Mouse (Mus musculus) lung, adult 2 months (tissue): ENCODE results near the gene Notch4. TPM values are rescaled to one million over a fixed set of nuclear protein-coding genes. Genes with fewer than 3 reads are reported as not detected.

Experiments used
- DNase-seq: peaks from one replicate; pipeline ENCODE4 v3.0.0; 2022
- H3K4me1 ChIP-seq: fragments of 200-500 bp; 2 replicates; pipeline ENCODE4 v1.6.1; 2011; ENCODE audit warnings: low read length; ENCODE audit not compliant: control insufficient read depth, insufficient read depth
- H3K4me3 ChIP-seq: fragments of 200-500 bp; replicated peaks from 2 replicates; pipeline ENCODE3; 2011; ENCODE audit warnings: low read depth, mild to moderate bottlenecking, control low read depth, low read length; ENCODE audit errors: extremely low read depth
- CTCF ChIP-seq: fragments of 200-500 bp; IDR thresholded peaks from 2 replicates; pipeline ENCODE4 v1.5.1; 2011; ENCODE audit warnings: mild to moderate bottlenecking, low read length, control low read depth; ENCODE audit not compliant: insufficient read depth
- POLR2A ChIP-seq: fragments of 200-500 bp; IDR thresholded peaks from 2 replicates; pipeline ENCODE4 v1.6.1; 2011; ENCODE audit warnings: low read depth, mild to moderate bottlenecking, control low read depth, low read length, borderline replicate concordance; ENCODE audit errors: extremely low read depth
- WGBS: fragments of 180-500 bp; shearing (Covaris S2); methylation state at CpG from one replicate; pipeline ENCODE4 v1.1.7; 2018; 5-methylcytosine and 5-hydroxymethylcytosine counted together
- polyA plus RNA-seq: library from polyadenylated mRNA; depleted of rRNA; stranded (reverse); fragments of >200 nt; gene quantifications from 2 replicates; pipeline ENCODE4 v1.2.3, GENCODE M21; 2012

Notch4 gene
- polyA plus RNA-seq, 1 experiment: 105 TPM

DNA sequence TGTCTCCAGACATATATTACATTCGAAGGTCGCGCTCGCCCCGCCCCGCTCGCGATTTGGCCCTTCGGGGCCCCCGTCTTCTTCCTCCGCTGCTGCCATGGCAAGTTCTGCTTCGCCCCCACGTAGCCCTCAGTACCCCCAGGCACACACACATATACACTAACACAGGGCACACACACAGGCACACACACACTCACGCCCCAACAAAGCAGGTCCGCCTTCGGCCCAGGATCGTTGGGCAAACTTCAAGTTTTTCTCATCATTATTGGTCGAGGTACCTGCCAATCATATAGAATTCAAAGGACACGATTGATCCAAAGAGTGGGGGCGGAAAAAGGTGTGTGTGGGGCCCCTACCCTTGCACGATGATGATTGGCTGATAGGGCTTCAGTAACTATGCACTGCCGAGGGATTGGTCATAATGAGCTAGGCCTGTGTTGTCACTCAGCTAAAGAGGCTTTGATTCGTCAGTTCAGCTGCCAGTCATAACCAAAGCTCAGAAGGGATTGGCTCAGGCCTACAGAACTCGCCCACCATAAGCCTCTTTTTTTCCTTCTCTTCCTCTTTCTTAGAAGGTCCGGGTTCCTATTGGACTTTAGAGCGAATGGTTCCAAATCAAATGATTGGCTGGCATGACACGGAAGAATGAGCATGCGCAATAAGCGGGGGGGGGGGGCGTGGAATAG is 39.5 kb downstream of the Notch4 start, which contains the start of gene Rnf5:
Gene Rnf5 (minus strand): TSS at position 316 of the 686 bp plus-strand sequence.
- H3K4me3 ChIP-seq: peak within 1 kb of the TSS; percentile 99
- peaks cover 12% of the 10 kb centered on the region for H3K4me1 ChIP-seq
- WGBS: under 1% methylated on average over 30 of the region's 30 CpGs
- no peak for TF ChIP-seq CTCF
- TF ChIP-seq POLR2A: peak; percentile 75; the same call in 1 of the 2 replicates
- peak; percentile 95 for DNase-seq

DNA sequence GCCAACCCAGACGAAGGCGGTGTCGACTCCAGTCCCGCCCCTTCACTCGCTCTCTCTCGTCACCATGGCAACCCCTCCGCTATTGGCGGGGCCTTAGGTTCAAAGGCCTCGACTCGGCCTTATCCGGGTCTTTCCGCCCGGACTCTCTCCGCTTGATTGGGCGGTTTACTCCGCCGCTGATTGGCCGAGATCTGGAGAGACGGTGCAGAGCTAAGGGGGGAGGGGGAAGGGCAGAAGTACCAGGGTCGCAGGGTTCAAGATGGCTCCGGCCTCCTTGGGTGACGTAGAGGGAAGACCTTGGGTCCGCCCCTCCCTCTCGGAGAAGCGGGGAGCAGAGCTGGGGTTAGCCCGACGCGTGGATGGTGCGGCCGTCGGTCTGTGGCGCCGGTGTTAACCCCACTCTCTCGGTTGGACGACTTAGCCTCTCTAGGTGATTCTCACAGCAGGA is 40.0 kb downstream of the Notch4 start, which contains the start of gene Agpat1:
Gene Agpat1 (plus strand): TSS at position 202 of the 448 bp plus-strand sequence.
- peak; percentile 95 for DNase-seq
- WGBS: under 1% methylated on average over 35 of the region's 35 CpGs
- TF ChIP-seq CTCF: no peak
- TF ChIP-seq POLR2A: peak; percentile 97
- Histone ChIP-seq H3K4me1 (peaks cover 12% of the 10 kb centered on the region), H3K4me3 (peak within 1 kb of the TSS; percentile 99)

DNA sequence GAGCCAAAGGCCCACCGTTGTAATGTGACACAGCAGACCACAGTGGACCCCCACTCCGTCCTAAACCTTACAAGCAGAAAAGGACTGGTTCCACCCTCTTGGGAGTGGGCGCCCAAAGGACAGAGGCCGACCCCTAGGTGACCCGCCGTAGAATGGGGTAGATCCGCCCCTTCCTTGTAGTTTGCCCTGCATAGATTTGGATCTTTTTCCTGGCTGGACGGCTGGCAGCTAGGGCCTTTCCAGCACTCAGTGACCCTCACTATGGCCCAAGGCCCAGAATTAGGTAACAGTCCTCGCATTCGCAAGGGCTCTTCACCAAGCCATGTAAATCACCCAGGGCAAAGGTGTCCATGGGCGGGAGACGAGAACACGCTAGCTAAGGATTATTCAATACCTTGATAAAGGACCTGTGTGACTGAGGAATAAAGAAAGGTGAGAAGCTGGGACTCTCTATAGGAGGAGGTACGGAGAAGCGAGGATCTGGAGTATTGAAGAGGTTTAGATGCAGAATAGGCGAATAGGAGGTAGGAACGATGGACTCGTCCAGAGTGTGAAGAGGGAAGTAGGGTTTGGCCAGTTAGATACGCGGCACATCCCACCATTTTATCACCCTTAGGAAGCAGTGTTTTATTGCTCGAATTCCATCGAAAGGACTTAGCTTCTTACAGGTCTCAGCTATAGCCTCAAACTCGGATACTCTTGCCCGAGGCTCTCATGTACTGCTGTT is 40.6 kb downstream of the Notch4 start:
- 15% methylated on average over 24 of the region's 24 CpGs for WGBS
- TF ChIP-seq CTCF (no peak), POLR2A (no peak)
- Histone ChIP-seq H3K4me3 (peak overlapping the region; percentile 65), H3K4me1 (peaks cover 12% of the 10 kb centered on the region)
- no peak for DNase-seq

DNA sequence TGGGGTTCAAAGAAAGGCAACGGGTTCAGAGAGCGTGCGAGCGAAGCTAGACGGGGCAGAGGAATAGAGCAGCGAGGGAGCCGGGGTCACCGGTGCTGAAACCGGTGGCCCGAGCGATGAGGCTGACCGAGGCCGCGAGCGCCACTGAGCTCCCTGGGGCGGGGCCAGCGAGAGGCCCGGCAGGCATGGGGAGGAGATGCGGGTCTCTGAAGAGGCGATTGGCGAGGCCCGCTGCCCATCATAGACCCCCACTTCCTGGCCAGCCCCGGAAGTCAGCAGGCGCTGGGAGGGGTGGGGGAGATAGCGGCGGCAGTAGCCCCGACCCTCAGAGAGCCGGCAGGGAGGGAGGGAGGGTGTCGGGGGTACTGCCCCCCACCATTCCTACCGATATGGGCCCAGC is 41.5 kb downstream of the Notch4 start:
- DNase-seq: peak; percentile 97
- TF ChIP-seq POLR2A: peak; percentile 88
- TF ChIP-seq CTCF: no peak
- under 1% methylated on average over 30 of the region's 30 CpGs for WGBS
- Histone ChIP-seq H3K4me1 (peaks cover 12% of the 10 kb centered on the region), H3K4me3 (peak overlapping the region; percentile 96)

DNA sequence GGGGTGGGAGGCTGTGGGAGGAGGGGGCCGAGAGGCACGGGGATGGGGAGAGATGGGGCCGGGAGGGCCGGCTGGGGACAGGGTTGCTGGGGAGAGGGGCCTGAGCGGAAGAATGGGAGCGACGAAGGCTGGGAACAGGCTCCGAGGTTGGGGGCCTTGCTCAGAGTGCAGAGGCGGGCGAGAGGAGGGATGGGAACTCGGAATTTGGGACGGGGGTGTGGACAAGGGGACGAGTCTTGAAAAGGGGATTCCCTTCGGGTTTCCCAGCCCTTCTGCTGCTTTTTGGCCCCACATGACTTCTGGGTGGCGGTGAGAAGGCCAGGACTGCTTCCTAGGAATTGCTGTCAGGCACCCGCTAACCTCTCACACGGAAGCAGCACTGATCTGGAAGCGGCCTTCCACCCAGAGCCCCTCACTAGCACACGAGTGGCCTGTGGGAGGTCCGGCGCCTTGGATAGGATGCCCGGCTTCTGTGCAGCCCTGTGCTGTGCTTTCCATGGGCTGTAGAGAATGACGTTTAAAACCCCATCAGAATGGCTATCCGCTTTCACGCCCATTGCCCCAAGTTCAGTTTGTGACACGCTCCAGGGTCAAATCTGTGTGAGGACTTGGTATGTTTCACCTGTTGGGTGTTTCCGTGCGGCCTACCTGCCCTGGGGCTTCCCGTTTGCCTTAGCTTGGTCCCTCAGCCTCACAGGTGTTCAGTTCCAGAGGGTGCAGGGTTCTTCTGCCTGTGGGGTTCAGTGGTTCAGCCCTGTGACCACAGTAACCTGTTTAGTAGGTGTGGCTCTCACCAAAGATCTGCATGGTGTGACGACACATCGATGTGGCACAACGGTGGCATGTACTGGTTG is 42.3 kb downstream of the Notch4 start:
- no peak for DNase-seq
- H3K4me3 ChIP-seq: peak overlapping the region; percentile 96
- TF ChIP-seq CTCF (no peak), POLR2A (no peak)
- WGBS: 10% methylated on average over 32 of the region's 32 CpGs
- peaks cover 12% of the 10 kb centered on the region for H3K4me1 ChIP-seq

DNA sequence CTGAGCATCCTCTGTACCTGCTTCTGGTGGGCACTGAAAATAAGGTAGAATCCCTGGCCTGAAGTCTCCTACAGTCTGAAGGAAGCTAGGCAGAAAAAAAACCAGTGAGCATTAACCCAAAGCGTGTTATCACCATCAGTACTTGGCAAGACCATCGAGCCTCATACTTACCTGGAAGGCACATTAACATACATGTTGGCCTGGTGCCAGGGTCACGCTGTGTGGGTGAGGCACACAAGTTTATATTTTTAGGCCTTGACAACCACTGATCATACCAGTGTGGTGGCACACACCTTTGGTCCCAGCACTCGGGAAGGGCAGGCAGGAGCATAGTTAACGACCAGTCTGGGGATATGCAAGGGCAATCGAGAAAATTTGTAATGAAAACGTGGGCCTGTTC is 43.9 kb downstream of the Notch4 start:
- Histone ChIP-seq H3K4me3 (no peak overlapping the region), H3K4me1 (peaks cover 10% of the 10 kb centered on the region)
- no peak for TF ChIP-seq POLR2A
- TF ChIP-seq CTCF: no peak
- no peak for DNase-seq
- WGBS: 71% methylated on average over 7 of the region's 7 CpGs

DNA sequence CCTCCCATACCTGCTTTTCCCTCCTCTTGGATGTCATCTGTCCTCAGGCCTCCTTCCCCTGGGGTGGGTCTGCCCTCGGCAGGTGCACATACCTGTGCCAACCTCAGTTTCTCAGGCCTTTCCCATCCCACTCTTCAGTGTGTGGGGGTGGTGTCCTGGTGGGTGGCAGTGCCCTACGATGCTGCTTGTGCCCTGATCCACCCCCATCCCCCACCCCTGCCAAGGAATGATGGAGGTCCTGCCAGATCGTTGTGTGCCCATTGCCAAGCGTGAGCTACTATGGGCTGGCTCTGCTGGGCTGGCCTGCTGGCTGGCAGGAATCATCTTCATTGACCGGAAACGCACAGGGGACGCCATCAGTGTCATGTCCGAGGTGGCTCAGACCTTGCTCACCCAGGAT is 47.0 kb downstream of the Notch4 start:
- no peak for DNase-seq
- whole genome bisulfite sequencing: 90% methylated on average over 8 of the region's 8 CpGs
- H3K4me3 ChIP-seq: no peak overlapping the region
- TF ChIP-seq CTCF: no peak
- TF ChIP-seq POLR2A: no peak
- H3K4me1 ChIP-seq: peaks cover 6% of the 10 kb centered on the region; the same call in 1 of the 2 replicates

DNA sequence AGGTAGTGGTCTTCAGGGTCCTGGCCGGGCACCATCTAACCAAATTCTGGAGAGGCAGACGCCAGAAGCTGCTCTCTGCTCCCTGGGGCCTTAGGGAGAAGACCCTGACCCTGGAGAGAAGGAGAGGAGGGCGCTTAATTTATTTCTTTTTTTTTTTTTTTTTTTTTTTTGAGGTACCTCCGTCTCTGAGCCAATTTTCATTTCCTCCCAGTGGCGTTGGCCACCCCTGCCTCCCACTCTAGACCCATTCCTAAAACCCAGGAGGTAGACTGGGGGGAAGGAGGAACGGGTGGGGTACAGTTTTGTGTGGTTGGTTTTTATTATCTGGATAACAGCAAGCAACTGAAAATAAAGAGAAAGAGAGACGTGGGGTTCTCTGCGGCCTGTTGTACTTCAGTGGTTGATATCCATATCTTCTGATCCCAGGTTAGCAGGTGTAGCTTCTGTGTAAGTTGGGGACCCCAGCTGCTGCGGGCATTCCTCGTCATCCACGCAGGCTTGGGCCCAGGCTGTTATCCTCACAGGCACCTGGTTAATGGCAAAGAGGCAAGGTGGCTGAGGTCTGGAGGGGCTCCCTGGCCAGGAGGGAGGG is 49.1 kb downstream of the Notch4 start:
- TF ChIP-seq POLR2A: no peak
- TF ChIP-seq CTCF: no peak
- no peaks in the 10 kb centered on the region for H3K4me1 ChIP-seq
- DNase-seq: no peak
- no peak overlapping the region for H3K4me3 ChIP-seq
- 75% methylated on average over 10 of the region's 11 CpGs for WGBS

DNA sequence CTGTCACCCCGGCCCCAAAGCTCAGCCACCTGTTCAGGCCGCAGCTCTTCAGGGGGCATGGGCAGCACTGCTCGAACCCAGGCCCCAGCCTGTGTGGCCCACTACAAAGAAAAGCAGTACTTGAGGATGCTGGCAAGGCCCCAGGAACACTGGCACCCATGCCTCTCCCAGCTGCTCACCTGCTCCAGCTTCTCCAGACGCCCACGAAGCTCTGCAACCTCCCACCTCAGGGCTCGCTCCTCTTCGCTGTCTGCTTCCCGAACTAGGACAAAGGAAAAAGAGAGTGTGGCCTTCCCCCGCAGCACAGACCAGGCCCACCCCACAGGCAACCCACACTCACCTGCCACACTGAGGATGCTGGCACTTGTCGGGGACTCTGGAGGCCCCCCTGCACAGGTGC is 49.8 kb downstream of the Notch4 start:
- 94% methylated on average over 10 of the region's 10 CpGs for WGBS
- no peaks in the 10 kb centered on the region for H3K4me1 ChIP-seq
- DNase-seq: no peak
- H3K4me3 ChIP-seq: no peak overlapping the region
- TF ChIP-seq CTCF: no peak
- TF ChIP-seq POLR2A: no peak
